Mouse (Mus musculus) heart, postnatal 0 days (tissue): ENCODE data around the gene Tpcn2. TPM values are rescaled to one million over a fixed set of nuclear protein-coding genes. Genes with fewer than 3 reads are reported as not detected.

Experiments used
- ATAC-seq: fragments of 200-750 bp; cut with Nextera tagmentation; 2 replicates; pipeline ENCODE4 v1.8.0; 2017; ENCODE audit warnings: low read depth, moderate number of reproducible peaks, moderate library complexity; ENCODE audit not compliant: insufficient read depth
- DNase-seq: peaks from one replicate; pipeline ENCODE4 v3.0.0-alpha.2; 2016; ENCODE audit warnings: low spot score
- H3K27ac ChIP-seq: fragments of 300-500 bp; sonication (generic); 2 replicates; pipeline ENCODE4 v1.5.1; 2014; ENCODE audit warnings: low read depth, mild to moderate bottlenecking
- H3K27me3 ChIP-seq: fragments of 300-500 bp; sonication (generic); 2 replicates; pipeline ENCODE4 v1.6.1; 2014; ENCODE audit warnings: low read length, mixed read lengths; ENCODE audit not compliant: control insufficient read depth, insufficient read depth
- H3K36me3 ChIP-seq: fragments of 300-500 bp; sonication (generic); replicated peaks from 2 replicates; pipeline ENCODE4 v1.6.1; 2014; ENCODE audit warnings: low read length, mixed read lengths; ENCODE audit not compliant: control insufficient read depth, insufficient read depth
- H3K4me1 ChIP-seq: fragments of 300-500 bp; sonication (generic); 2 replicates; pipeline ENCODE4 v1.6.1; 2014; ENCODE audit warnings: antibody characterized with exemption; ENCODE audit not compliant: control insufficient read depth, insufficient read depth
- H3K4me2 ChIP-seq: fragments of 300-500 bp; sonication (generic); 2 replicates; pipeline ENCODE4 v1.6.1; 2014; ENCODE audit warnings: low read depth, mild to moderate bottlenecking, low read length, moderate library complexity
- H3K4me3 ChIP-seq: fragments of 300-500 bp; sonication (generic); 2 replicates; pipeline ENCODE4 v1.5.1; 2014; ENCODE audit warnings: low read depth, low read length
- H3K9ac ChIP-seq: fragments of 300-500 bp; sonication (generic); replicated peaks from 2 replicates; pipeline ENCODE4 v1.6.1; 2014; ENCODE audit warnings: low read depth, low read length, mixed read lengths
- H3K9me3 ChIP-seq: fragments of 300-500 bp; sonication (generic); replicated peaks from 2 replicates; pipeline ENCODE4 v1.6.1; 2016; ENCODE audit warnings: low read length; ENCODE audit not compliant: control insufficient read depth
- CTCF ChIP-seq: IDR thresholded peaks from 2 replicates; pipeline ENCODE4 v1.5.1; 2016; ENCODE audit warnings: antibody characterized with exemption, control low read depth, low read depth
- EP300 ChIP-seq: IDR thresholded peaks from 2 replicates; pipeline ENCODE4 v1.6.1; 2016; ENCODE audit warnings: antibody characterized with exemption, low read depth
- WGBS: fragments of 180-500 bp; shearing (Covaris S2); extraction: QIAGEN DNeasy Blood & Tissue Kit; methylation state at CpG from one replicate; pipeline ENCODE4 v1.1.7; 2014; 5-methylcytosine and 5-hydroxymethylcytosine counted together
- polyA plus RNA-seq: library from polyadenylated mRNA; unstranded; fragments of >200 nt; fragmentation: Nextera tagmentation; extraction: Ambion mirVana; gene quantifications from 2 replicates; pipeline ENCODE4 v1.2.1, GENCODE M21; 2015
- total RNA-seq: library from RNA; depleted of rRNA; stranded (reverse); fragments of >200 nt; gene quantifications from 2 replicates; pipeline ENCODE4 v1.2.3, GENCODE M21; 2014; ENCODE audit warnings: low replicate concordance

The Tpcn2 gene
- total and polyA plus RNA-seq, 2 experiments from 2014 or later: 2.7 to 6.1 TPM

- Histone ChIP-seq H3K4me3 (no peak overlapping the region), H3K27ac (no peak overlapping the region), H3K4me2 (no peak overlapping the region), H3K9ac (no peak overlapping the region), H3K27me3 (no peaks in the 10 kb centered on the region), H3K4me1 (no peaks in the 10 kb centered on the region), H3K9me3 (no peaks in the 10 kb centered on the region), H3K36me3 (peaks cover 39% of the 10 kb centered on the region)
- ATAC-seq: no peak
- DNase-seq: no peak
- no peak for TF ChIP-seq CTCF
- no peak for TF ChIP-seq EP300
- 89% methylated on average over 7 of the region's 7 CpGs for WGBS
Measured at GRCm38 (mm10) chr7:145268890-145269289, 14.9 kb downstream of the Tpcn2 start.

GRCm38 (mm10) chr7:145266011-145266410 is 17.8 kb downstream of the Tpcn2 start:
- Histone ChIP-seq H3K27ac (peak overlapping the region; percentile 26; the same call in 1 of the 2 replicates), H3K4me1 (no peaks in the 10 kb centered on the region), H3K4me2 (no peak overlapping the region), H3K27me3 (no peaks in the 10 kb centered on the region), H3K9me3 (no peaks in the 10 kb centered on the region), H3K36me3 (peaks cover 31% of the 10 kb centered on the region), H3K9ac (no peak overlapping the region), H3K4me3 (no peak overlapping the region)
- no peak for TF ChIP-seq CTCF
- no peak for TF ChIP-seq EP300
- DNase-seq (no peak), ATAC-seq (no peak; the same call in 1 of the 2 replicates)
- 67% methylated on average over 2 of the region's 2 CpGs for WGBS

GRCm38 (mm10) chr7:145264202-145264601 is 19.6 kb downstream of the Tpcn2 start:
- DNase-seq (no peak), ATAC-seq (no peak)
- no peak for TF ChIP-seq CTCF
- no peak for TF ChIP-seq EP300
- Histone ChIP-seq H3K4me3 (no peak overlapping the region), H3K36me3 (peaks cover 41% of the 10 kb centered on the region), H3K4me2 (no peak overlapping the region), H3K9ac (no peak overlapping the region), H3K27ac (0 out of 2 replicates have a peak overlapping the region, but pooled peaks have one; percentile 30), H3K9me3 (no peaks in the 10 kb centered on the region), H3K4me1 (no peaks in the 10 kb centered on the region), H3K27me3 (no peaks in the 10 kb centered on the region)
- 60% methylated on average over 9 of the region's 9 CpGs for WGBS

- H3K9ac ChIP-seq: no peak overlapping the region
- no peak for TF ChIP-seq CTCF
- no peak for TF ChIP-seq EP300
- ATAC-seq: no peak
- H3K27ac ChIP-seq: no peak overlapping the region
- WGBS: 90% methylated on average over 1 of the region's 1 CpGs
- H3K4me1 ChIP-seq: no peaks in the 10 kb centered on the region
- no peaks in the 10 kb centered on the region for H3K27me3 ChIP-seq
- no peak overlapping the region for H3K4me2 ChIP-seq
- H3K4me3 ChIP-seq: no peak overlapping the region
- DNase-seq: no peak
- peaks cover 22% of the 10 kb centered on the region for H3K36me3 ChIP-seq
- no peaks in the 10 kb centered on the region for H3K9me3 ChIP-seq
Measured at GRCm38 (mm10) chr7:145256092-145256491, 27.7 kb downstream of the Tpcn2 start.

- Histone ChIP-seq H3K4me3 (no peak overlapping the region), H3K9me3 (no peaks in the 10 kb centered on the region), H3K4me1 (no peaks in the 10 kb centered on the region), H3K27me3 (no peaks in the 10 kb centered on the region), H3K36me3 (peaks cover 12% of the 10 kb centered on the region), H3K4me2 (no peak overlapping the region), H3K9ac (no peak overlapping the region), H3K27ac (no peak overlapping the region)
- WGBS: 35% methylated on average over 3 of the region's 3 CpGs
- DNase-seq (no peak), ATAC-seq (no peak)
- TF ChIP-seq EP300 (no peak), CTCF (no peak)
Measured at GRCm38 (mm10) chr7:145253986-145254630, 29.7 kb downstream of the Tpcn2 start.
